Mouse (Mus musculus) MEL (cell line): ENCODE measurements around the gene Tesc.

Experiments
- CTCF ChIP-seq, 3 experiments: IDR thresholded peaks in 2 of 3; conservative IDR thresholded peaks in 1 of 3; 2 replicates each; pipeline ENCODE4 v1.5.1; 2011 to 2012; ENCODE audit warnings: low read length in 3 of 3, low read depth in 2 of 3, mild to moderate bottlenecking in 2 of 3, improper control_type of control experiment in 1 of 3, inconsistent platforms in 1 of 3, mixed read lengths in 1 of 3, moderate library complexity in 1 of 3; ENCODE audit not compliant: control insufficient read depth in 1 of 3, insufficient read depth in 1 of 3, poor library complexity in 1 of 3, severe bottlenecking in 1 of 3
- HCFC1 ChIP-seq: IDR thresholded peaks from 2 replicates; pipeline ENCODE4 v1.6.1; 2012; ENCODE audit warnings: low read depth, mild to moderate bottlenecking, inconsistent platforms, low read length, improper control_type of control experiment, moderate library complexity
- USF1 ChIP-seq: IDR thresholded peaks from 2 replicates; pipeline ENCODE4 v1.6.1; 2014; ENCODE audit warnings: low read depth, mild to moderate bottlenecking, inconsistent platforms, low read length, improper control_type of control experiment, moderate library complexity
- USF2 ChIP-seq, 2 experiments: IDR thresholded peaks; 2 replicates each; pipeline ENCODE4 v1.6.1; 2011 to 2012; ENCODE audit warnings: improper control_type of control experiment in 2 of 2, low read length in 2 of 2, borderline replicate concordance in 1 of 2, inconsistent platforms in 1 of 2, low read depth in 1 of 2, mild to moderate bottlenecking in 1 of 2; ENCODE audit not compliant: insufficient read depth in 1 of 2

DNA sequence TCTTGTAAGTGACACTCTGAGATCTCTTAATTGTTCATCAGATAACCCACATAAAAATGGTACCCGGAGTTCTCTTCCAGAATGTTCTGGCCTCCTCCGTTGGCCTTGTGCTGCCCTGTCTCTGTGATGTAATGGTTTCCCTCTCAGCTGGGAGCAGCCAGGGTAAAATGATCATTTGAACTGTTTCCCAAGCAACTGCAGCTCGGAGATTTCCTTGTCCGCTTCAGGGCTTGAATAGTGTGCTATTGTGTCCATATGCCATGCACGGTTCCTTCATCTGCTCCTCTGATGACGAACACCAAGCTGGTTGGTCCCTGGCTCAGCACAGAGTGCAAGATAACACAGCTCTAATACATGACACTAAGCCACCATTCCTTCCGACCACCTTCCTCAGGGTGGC is 15.7 kb upstream of the Tesc start:
- TF ChIP-seq USF1 (no peak), CTCF (IDR thresholded peaks at IDR 0.05 in 2 of 3, conservative IDR thresholded peaks at IDR 0.05 in 1 of 3; ENCODE audit: control insufficient read depth in 1 of 3, insufficient read depth in 1 of 3, low read depth in 2 of 3, low read length in 3 of 3, poor library complexity in 1 of 3, severe bottlenecking in 1 of 3) (no peak), USF2 (IDR thresholded peaks at IDR 0.05; ENCODE audit: borderline replicate concordance in 1 of 2, insufficient read depth in 1 of 2, low read depth in 1 of 2, low read length in 2 of 2) (no peak), HCFC1 (no peak)
